Mouse (Mus musculus): ENCODE results near the gene Olfr893. TPM values are rescaled to one million over a fixed set of nuclear protein-coding genes. Genes with fewer than 3 reads are reported as not detected.
"Not testable (repeated sequence)": the region's sequence is repeated elsewhere in the genome, so short reads cannot be mapped to it uniquely, and the experiment has no call there.

Olfr893 gene
- not detected in 2 replicates for polyA plus RNA-seq (2015; fragmentation: Nextera tagmentation; extraction: Ambion mirVana)

- no peak within 1 kb of the TSS for H3K9ac ChIP-seq (ENCODE audit: low read depth, low read length)
- ATAC-seq = no peak
- H3K27me3 ChIP-seq (replicated peaks; ENCODE audit: control insufficient read depth, insufficient read depth, low read length) = no peaks in the 10 kb centered on the region
- 89% methylated on average over 3 of the region's 3 CpGs for WGBS
- H3K9me3 ChIP-seq (ENCODE audit: control insufficient read depth) = no peaks in the 10 kb centered on the region
- H3K36me3 ChIP-seq (ENCODE audit: control insufficient read depth, insufficient read depth) = no peaks in the 10 kb centered on the region
- H3K4me2 ChIP-seq (replicated peaks; ENCODE audit: low read depth) = no peak within 1 kb of the TSS
- H3K4me1 ChIP-seq (replicated peaks; ENCODE audit: control insufficient read depth, insufficient read depth, low read length) = no peaks in the 10 kb centered on the region
- H3K27ac ChIP-seq (ENCODE audit: low read depth, low read length) = no peak within 1 kb of the TSS
- no peak within 1 kb of the TSS for H3K4me3 ChIP-seq (ENCODE audit: low read depth, low read length)
- no peak for TF ChIP-seq CTCF (IDR thresholded peaks at IDR 0.05; ENCODE audit: low read depth)
Measured at GRCm38 (mm10) chr9:38208065-38208464, at the start of gene Olfr893. Gene Olfr893, plus strand, starts transcription at chr9:38208365.

GRCm38 (mm10) chr9:38168341-38168740 is 39.8 kb upstream of the Olfr893 start:
- H3K9me3 ChIP-seq (ENCODE audit: control insufficient read depth); H3K27me3 ChIP-seq (replicated peaks; ENCODE audit: control insufficient read depth, insufficient read depth, low read length); ATAC-seq; H3K27ac ChIP-seq (ENCODE audit: low read depth, low read length); H3K9ac ChIP-seq (ENCODE audit: low read depth, low read length); H3K4me1 ChIP-seq (replicated peaks; ENCODE audit: control insufficient read depth, insufficient read depth, low read length); H3K4me2 ChIP-seq (replicated peaks; ENCODE audit: low read depth); H3K4me3 ChIP-seq (ENCODE audit: low read depth, low read length); H3K36me3 ChIP-seq (ENCODE audit: control insufficient read depth, insufficient read depth): not testable (repeated sequence)
- WGBS = 50% methylated on average over 2 of the region's 2 CpGs

GRCm38 (mm10) chr9:38180721-38181120 is 27.4 kb upstream of the Olfr893 start, which contains the start of gene Olfr891:
Gene Olfr891, minus strand, starts transcription at chr9:38180821.
- no peak within 1 kb of the TSS for H3K27ac ChIP-seq (ENCODE audit: low read depth, low read length)
- H3K27me3 ChIP-seq (replicated peaks; ENCODE audit: control insufficient read depth, insufficient read depth, low read length) = no peaks in the 10 kb centered on the region
- no peak within 1 kb of the TSS for H3K4me2 ChIP-seq (replicated peaks; ENCODE audit: low read depth)
- no peak for TF ChIP-seq CTCF (IDR thresholded peaks at IDR 0.05; ENCODE audit: low read depth)
- no peaks in the 10 kb centered on the region for H3K4me1 ChIP-seq (replicated peaks; ENCODE audit: control insufficient read depth, insufficient read depth, low read length)
- no peak within 1 kb of the TSS for H3K4me3 ChIP-seq (ENCODE audit: low read depth, low read length)
- H3K9me3 ChIP-seq (ENCODE audit: control insufficient read depth) = 0 out of 2 replicates have a peak, but pooled peaks cover 5% of the 10 kb centered on the region
- no peaks in the 10 kb centered on the region for H3K36me3 ChIP-seq (ENCODE audit: control insufficient read depth, insufficient read depth)
- no peak for ATAC-seq
- no peak within 1 kb of the TSS for H3K9ac ChIP-seq (ENCODE audit: low read depth, low read length)
- 74% methylated on average over 1 of the region's 1 CpGs for WGBS

GRCm38 (mm10) chr9:38217755-38218154 is 9.6 kb downstream of the Olfr893 start, which contains the start of gene Olfr894:
Gene Olfr894, plus strand, starts transcription at chr9:38218055.
- Histone ChIP-seq H3K9ac (ENCODE audit: low read depth, low read length) (no peak within 1 kb of the TSS), H3K4me1 (replicated peaks; ENCODE audit: control insufficient read depth, insufficient read depth, low read length) (no peaks in the 10 kb centered on the region), H3K4me2 (replicated peaks; ENCODE audit: low read depth) (no peak within 1 kb of the TSS), H3K9me3 (ENCODE audit: control insufficient read depth) (no peaks in the 10 kb centered on the region), H3K36me3 (ENCODE audit: control insufficient read depth, insufficient read depth) (no peaks in the 10 kb centered on the region), H3K27ac (ENCODE audit: low read depth, low read length) (no peak within 1 kb of the TSS), H3K27me3 (replicated peaks; ENCODE audit: control insufficient read depth, insufficient read depth, low read length) (no peaks in the 10 kb centered on the region), H3K4me3 (ENCODE audit: low read depth, low read length) (no peak within 1 kb of the TSS)
- ATAC-seq = no peak
- no peak for TF ChIP-seq CTCF (IDR thresholded peaks at IDR 0.05; ENCODE audit: low read depth)

GRCm38 (mm10) chr9:38252474-38252873 is 44.3 kb downstream of the Olfr893 start, which contains the start of gene Olfr143:
Gene Olfr143, plus strand, starts transcription at chr9:38252774.
- H3K27ac ChIP-seq (ENCODE audit: low read depth, low read length) = no peak within 1 kb of the TSS
- H3K9me3 ChIP-seq (ENCODE audit: control insufficient read depth) = no peaks in the 10 kb centered on the region
- H3K4me3 ChIP-seq (ENCODE audit: low read depth, low read length) = no peak within 1 kb of the TSS
- no peak within 1 kb of the TSS for H3K4me2 ChIP-seq (replicated peaks; ENCODE audit: low read depth)
- H3K9ac ChIP-seq (ENCODE audit: low read depth, low read length) = no peak within 1 kb of the TSS
- no peaks in the 10 kb centered on the region for H3K4me1 ChIP-seq (replicated peaks; ENCODE audit: control insufficient read depth, insufficient read depth, low read length)
- no peaks in the 10 kb centered on the region for H3K36me3 ChIP-seq (ENCODE audit: control insufficient read depth, insufficient read depth)
- no peak for ATAC-seq
- no peaks in the 10 kb centered on the region for H3K27me3 ChIP-seq (replicated peaks; ENCODE audit: control insufficient read depth, insufficient read depth, low read length)
- TF ChIP-seq CTCF (IDR thresholded peaks at IDR 0.05; ENCODE audit: low read depth) = no peak

Other genes with a start within 250 kb of the Olfr893 start
- not detected in 2 replicates for gene Olfr881, start 216.5 kb upstream of the Olfr893 start, polyA plus RNA-seq (2015; fragmentation: Nextera tagmentation; extraction: Ambion mirVana)
- gene Olfr883, start 182.6 kb upstream of the Olfr893 start, polyA plus RNA-seq (2015; fragmentation: Nextera tagmentation; extraction: Ambion mirVana) = not detected in 2 replicates
- gene Olfr884, start 161.8 kb upstream of the Olfr893 start, polyA plus RNA-seq (2015; fragmentation: Nextera tagmentation; extraction: Ambion mirVana) = not detected in 2 replicates
- gene Olfr885, start 147.0 kb upstream of the Olfr893 start, polyA plus RNA-seq (2015; fragmentation: Nextera tagmentation; extraction: Ambion mirVana) = not detected in 2 replicates
- gene Olfr887, start 124.3 kb upstream of the Olfr893 start, polyA plus RNA-seq (2015; fragmentation: Nextera tagmentation; extraction: Ambion mirVana) = not detected in 2 replicates
- gene Olfr888, start 100.2 kb upstream of the Olfr893 start, polyA plus RNA-seq (2015; fragmentation: Nextera tagmentation; extraction: Ambion mirVana) = not detected in 2 replicates
- gene Olfr889, start 93.2 kb upstream of the Olfr893 start, polyA plus RNA-seq (2015; fragmentation: Nextera tagmentation; extraction: Ambion mirVana) = not detected in 2 replicates
- gene Olfr890, start 65.8 kb upstream of the Olfr893 start, polyA plus RNA-seq (2015; fragmentation: Nextera tagmentation; extraction: Ambion mirVana) = not detected in 2 replicates
- gene Olfr891, start 27.5 kb upstream of the Olfr893 start, polyA plus RNA-seq (2015; fragmentation: Nextera tagmentation; extraction: Ambion mirVana) = not detected in 2 replicates
- not detected in 2 replicates for gene Olfr894, start 9.7 kb downstream of the Olfr893 start, polyA plus RNA-seq (2015; fragmentation: Nextera tagmentation; extraction: Ambion mirVana)
- gene Olfr143, start 44.4 kb downstream of the Olfr893 start, polyA plus RNA-seq (2015; fragmentation: Nextera tagmentation; extraction: Ambion mirVana) = not detected in 2 replicates
- gene Olfr895, start 59.5 kb downstream of the Olfr893 start, polyA plus RNA-seq (2015; fragmentation: Nextera tagmentation; extraction: Ambion mirVana) = not detected in 2 replicates
- gene Olfr896-ps1, start 82.7 kb downstream of the Olfr893 start, polyA plus RNA-seq (2015; fragmentation: Nextera tagmentation; extraction: Ambion mirVana) = not detected in 2 replicates
- not detected in 2 replicates for gene Olfr25, start 120.7 kb downstream of the Olfr893 start, polyA plus RNA-seq (2015; fragmentation: Nextera tagmentation; extraction: Ambion mirVana)
- gene Olfr898, start 140.0 kb downstream of the Olfr893 start, polyA plus RNA-seq (2015; fragmentation: Nextera tagmentation; extraction: Ambion mirVana) = not detected in 2 replicates
- not detected in 2 replicates for gene Olfr250, start 158.5 kb downstream of the Olfr893 start, polyA plus RNA-seq (2015; fragmentation: Nextera tagmentation; extraction: Ambion mirVana)
- gene Olfr251, start 168.7 kb downstream of the Olfr893 start, polyA plus RNA-seq (2015; fragmentation: Nextera tagmentation; extraction: Ambion mirVana) = not detected in 2 replicates
- gene Olfr147, start 193.3 kb downstream of the Olfr893 start, polyA plus RNA-seq (2015; fragmentation: Nextera tagmentation; extraction: Ambion mirVana) = not detected in 2 replicates
- not detected in 2 replicates for gene Olfr901, start 221.1 kb downstream of the Olfr893 start, polyA plus RNA-seq (2015; fragmentation: Nextera tagmentation; extraction: Ambion mirVana)
- not detected in 2 replicates for gene Olfr902, start 239.3 kb downstream of the Olfr893 start, polyA plus RNA-seq (2015; fragmentation: Nextera tagmentation; extraction: Ambion mirVana)